Mouse (Mus musculus): ENCODE measurements at regions not wholly inside any gene's neighbourhood (a gene's known extent, or its start where the extent isn't known, plus 50 kb on each side); places are given as distances from the start of the nearest gene placed in this dataset.

DNA sequence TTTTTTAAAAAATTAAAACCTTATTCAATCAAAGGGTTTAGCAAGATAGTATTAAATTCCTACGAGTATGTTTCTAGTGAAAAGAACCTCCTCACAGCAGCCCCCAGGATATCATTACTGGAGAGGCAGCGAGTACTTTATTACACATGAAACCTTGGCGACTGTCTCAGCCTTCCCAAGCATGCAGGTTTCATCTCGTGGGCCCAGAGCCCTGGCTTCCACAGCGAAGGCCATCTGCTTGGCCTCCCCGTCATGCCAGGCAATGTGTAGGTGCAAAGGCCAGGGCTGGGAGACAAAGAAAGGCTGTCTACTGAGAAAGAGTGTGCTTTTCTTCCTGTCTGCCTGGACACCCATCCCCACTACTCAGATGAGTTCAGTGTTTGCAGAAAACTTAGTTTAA, 247.0 kb downstream of the Ptprc start:
- no peak for DNase-seq (ENCODE audit: low spot score)

DNA sequence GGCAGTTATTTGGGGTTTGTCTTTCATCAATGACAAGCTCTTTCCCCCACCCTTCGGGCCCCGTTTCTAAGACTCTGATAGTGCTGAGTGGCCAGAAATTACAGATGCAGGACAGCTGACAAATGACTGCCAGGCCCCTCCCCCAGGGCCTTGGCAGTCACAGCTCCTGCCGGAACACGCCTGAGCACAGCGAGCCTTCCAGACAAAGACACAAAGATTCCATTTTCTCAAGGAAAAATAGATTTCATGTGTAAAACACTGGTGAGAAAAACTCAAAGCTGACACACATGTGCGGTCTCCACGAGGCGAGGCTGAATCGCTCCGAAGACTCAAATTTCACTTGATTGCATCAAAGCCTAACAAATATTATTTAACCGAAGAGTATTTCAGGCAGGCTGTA, 247.6 kb downstream of the Ptprc start:
- no peak for DNase-seq (ENCODE audit: low spot score)

DNA sequence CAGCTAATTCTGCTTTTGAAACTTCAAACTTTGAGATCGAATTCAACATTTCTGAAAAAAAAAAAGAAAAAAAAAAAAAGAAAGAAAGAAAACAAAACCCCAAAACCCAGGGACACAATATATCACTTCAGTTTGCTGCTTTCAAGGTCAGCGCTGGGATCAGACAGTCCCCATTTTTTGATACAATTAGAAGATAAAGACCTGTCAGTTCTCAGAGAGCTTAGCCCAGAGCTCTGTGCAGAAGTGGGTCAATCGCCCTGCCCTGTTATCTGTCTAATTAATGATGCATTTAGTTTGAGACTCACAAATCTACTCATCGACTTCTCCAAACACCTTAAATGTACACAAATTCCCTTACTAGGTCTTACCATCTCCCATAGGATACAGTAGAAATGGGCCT, 249.2 kb downstream of the Ptprc start:
- DNase-seq (ENCODE audit: low spot score), result no peak

DNA sequence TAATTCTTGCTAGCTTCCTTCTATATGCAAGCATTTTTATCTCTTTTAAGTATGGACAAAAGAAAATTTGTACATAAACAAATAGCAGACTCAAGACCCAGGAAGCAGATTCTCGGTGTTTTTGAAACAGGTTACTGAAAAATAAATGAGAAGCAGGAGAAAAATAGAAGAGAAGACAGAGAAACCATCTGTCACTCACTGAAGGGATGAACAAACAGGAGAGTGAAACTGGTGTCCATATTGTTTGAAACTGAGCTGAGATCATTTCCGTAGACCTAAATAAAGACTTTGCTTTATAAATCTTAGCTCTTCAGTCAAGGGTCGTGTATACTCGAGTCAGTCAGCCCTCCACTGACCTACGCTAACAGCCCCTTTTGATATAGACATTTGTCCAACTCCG, 251.4 kb downstream of the Ptprc start:
- no peak for DNase-seq (ENCODE audit: low spot score)

DNA sequence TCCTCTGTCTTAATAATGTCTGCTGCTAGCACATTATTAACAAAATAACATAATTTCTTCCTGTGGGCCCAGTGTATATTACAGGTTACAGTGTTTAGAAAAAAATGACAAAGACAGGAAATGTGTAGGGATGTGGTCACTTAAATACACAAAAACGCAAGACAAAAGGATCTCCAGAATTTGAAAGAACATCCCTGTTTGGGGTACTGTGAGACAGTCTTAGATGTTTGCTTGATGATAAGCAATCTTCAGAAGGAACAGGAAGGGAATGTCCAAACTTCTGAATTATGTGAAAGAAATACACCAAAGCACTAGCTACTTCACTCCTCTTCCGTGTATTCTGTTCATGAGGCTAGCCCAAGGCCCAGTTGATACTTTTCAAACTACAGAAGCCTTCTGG, 251.8 kb downstream of the Ptprc start:
- DNase-seq (ENCODE audit: low spot score), result no peak

DNA sequence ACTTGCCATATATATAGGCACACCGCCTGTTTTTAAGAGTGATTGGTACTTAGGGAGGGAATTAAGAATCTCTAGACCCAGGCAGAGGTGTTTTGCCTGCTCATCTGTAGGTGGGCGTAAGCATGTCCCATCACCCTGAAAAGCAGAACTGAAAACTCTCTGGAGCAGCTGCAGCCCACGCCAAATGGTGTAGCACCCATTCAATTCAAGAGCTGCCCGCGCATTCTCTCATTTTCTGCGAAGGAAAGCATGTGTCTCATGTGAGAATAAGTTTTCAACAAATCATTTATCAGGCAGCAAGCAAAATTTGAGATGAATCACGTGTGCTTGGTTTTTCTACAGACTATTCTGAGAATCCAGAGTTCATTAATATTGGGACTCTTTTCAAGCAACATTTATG, 252.7 kb downstream of the Ptprc start:
- no peak for DNase-seq (ENCODE audit: low spot score)

DNA sequence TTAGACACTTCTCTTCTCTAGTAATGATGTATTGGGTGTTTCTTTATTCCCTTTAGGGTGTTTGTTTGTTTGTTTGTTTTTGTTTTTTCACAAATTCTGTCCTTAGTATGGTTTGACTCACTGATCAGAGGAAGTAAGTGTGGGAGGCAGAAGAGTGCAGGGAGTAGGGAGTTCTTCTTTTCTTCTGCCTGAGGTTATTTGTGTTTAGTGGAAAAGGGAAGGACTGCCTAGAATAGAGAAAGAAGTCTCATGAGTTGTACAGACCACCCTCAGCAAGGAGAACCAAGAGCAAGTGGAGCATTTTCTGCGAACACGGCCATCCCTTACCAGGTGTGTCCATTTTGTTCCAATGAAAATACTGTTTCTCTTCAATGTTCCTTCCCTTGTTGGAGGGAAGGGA, 253.9 kb downstream of the Ptprc start:
- DNase-seq (ENCODE audit: low spot score), result no peak

DNA sequence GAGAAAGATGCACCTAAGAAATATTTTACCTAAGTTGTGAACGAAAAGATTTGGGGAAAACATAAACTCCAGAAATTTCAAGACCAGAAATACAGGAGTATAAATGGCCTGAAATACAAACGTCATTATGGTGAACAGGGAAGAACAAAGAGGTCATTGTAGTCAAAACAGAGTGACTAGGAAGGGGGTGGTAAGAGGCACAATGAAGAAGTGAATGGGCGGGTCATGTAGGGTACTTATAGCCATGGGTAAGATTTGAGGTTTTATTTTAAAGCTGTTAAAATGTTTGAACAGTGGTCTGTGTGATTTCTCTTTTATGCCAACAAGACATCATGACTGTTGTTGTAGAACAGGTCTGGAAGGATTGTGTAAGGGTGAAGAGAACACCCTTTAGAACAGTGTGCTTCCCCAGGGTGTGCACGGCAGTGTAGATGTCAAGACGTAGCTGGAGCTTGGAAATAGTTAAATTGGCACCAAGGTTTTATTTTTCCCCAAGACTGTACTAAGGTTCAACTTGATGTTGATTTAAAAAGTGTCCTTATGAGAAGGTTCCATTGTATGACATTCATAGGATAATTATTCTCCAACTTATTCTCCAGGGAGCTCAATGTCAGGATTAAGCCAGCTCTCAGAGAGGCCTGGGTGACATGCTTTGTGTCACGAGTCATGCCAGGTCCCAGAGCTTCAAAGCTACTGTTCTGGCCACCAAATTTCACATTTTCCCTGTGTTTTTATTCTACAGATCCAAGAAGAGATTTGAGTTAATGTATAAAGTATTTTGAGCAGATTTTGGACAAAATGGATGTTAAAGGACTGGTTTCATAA, 255.6 kb downstream of the Ptprc start:
- DNase-seq (ENCODE audit: low spot score), result no peak

DNA sequence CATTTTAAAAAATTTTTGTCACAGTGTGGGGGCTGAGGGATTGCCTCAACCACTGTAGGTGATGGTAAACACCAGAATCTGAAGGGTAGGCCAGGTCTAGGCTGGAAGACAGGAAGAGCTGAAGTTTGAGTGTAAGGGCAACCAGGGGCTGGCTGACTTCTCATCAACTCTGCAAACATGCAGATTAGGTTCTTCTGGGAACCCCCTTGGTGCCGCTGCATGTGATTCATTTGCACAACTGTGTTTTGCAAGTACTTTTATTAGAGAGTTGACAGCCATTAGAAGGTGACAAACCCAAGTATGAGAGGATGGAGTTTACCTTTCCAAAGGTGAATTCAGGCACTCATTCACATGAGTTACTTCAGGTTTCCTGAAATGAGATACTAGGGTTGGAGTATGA, 258.1 kb downstream of the Ptprc start:
- DNase-seq (ENCODE audit: low spot score), result no peak

DNA sequence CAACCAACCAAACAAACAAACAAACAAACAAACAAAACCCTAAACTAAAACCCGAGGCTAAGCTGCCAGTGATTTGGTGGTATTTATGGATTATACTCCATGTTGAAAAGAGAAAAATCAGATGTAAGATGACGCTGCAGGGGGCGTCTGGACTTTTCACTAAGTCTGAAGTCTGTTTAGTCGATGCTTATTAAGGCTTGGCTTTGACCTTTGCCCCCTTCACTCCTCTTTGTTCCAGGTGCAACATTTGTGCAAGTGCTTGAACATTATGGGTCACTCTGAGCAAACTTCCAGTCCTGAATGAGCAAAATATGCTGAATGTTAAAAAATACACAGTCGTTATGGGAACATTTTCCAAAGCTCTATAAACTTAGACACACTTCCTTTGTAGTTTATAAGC, 268.6 kb downstream of the Ptprc start:
- no peak for DNase-seq (ENCODE audit: low spot score)

DNA sequence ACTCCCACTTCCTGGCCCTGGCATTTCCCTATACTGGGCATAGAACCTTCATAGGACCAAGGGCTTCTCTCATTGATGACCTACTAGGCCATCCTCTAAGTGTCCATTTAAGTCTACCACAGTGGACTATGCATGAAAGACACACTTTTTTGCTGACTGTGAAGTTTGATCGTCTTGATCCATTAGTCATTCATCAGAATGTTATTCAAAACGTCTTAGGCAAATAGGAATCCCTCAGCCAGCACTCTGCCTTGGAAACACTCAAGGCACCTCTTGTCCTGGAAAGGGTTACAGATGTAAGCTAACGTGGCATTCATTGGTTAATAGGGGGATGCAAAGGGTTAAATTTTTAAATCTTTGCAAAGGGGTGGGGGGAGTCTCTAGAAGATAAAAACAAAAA, 269.0 kb downstream of the Ptprc start:
- no peak for DNase-seq (ENCODE audit: low spot score)

DNA sequence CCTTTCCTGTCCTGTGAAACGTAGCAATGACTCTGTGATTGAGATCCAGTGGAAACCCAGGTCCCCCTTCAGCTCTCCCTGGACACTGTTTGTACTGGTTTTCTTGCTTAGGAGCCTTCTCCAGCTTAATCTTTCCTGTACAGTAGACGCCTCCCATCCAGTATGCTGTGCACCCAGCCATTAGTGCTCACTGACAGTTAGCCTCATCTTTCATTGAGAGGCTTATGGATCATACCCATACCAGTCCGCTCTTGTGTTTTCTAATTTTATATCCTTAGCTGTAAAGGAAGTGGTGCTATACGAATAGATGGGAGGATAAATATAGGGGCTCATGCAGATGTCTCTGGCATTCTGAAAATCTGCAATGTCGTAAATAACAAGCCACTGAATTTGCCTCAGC, 269.9 kb downstream of the Ptprc start:
- DNase-seq (ENCODE audit: low spot score), result no peak

DNA sequence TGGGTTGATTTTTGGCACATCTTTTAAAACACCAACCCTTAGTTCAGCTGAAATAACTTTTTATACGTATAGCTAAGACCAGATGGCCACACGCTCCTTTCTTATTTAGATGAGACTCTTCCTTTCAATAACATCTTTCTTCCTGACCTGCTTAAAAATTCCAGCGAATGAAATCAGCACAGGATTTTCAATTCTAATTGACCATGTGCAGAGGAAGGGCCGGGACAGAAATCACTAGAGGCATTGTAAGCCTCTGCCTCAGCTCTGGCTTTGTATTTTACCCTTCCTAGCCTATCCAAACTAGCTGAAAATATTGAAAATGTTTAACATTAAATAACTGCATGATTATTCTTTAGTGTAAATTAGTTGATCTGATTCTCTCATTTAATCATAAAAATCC, 272.2 kb downstream of the Ptprc start:
- DNase-seq (ENCODE audit: low spot score), result no peak

DNA sequence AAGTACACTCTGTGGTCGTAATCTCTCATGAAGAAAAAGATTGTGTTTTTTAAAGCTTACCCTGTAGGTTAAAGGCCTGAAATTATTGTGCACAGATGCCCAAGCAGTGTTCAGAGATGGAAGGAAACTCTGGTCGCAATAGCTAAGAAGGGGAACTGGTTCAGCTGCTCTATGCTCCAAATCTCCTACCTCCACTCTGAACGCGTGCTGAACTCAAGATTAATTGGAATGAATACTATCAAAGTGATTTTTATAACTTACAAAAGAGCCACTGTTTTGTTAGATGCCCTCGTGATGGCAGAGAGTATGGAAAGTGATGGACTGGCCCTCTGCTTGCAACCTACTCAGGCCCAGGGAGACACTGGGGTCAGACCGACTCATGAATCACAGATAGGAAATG, 272.6 kb downstream of the Ptprc start:
- DNase-seq (ENCODE audit: low spot score), result no peak

DNA sequence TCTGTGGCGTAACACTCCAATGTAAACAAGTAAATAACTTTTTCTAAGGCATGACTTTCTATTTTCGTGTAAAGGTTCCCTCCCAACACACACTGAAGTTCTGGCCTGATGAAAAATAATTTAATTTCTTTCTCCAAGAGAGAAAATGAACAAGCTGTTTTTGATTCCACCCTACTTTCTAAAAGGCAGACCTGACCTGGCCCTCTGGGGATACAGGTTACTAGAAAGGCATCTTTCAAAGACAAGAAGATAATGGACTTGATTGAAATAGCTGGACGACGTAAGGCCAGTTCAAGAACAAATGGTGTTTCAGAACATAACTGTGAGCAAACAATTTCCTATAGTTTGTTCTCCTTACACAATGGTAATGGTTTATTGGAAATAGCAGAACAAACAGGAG, 273.5 kb downstream of the Ptprc start:
- no peak for DNase-seq (ENCODE audit: low spot score)

DNA sequence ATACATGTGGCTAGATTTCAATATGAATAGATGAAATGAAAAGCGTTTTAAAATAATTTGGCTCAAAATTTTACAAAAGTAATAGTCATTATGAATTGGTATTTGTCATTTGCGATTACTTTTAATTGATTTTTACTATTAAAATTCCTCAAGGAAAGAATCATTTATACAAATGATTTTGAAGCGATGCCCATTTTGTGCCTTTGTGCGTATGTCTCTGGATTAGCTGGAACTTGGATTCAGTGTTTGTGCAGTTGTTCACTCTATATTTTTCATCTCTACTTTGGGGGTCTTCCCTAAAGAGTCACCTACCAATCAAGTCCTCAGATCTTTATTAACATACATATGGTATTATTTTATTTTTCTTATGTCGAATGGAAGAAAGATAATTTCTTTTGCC, 274.3 kb downstream of the Ptprc start:
- DNase-seq (ENCODE audit: low spot score), result no peak

DNA sequence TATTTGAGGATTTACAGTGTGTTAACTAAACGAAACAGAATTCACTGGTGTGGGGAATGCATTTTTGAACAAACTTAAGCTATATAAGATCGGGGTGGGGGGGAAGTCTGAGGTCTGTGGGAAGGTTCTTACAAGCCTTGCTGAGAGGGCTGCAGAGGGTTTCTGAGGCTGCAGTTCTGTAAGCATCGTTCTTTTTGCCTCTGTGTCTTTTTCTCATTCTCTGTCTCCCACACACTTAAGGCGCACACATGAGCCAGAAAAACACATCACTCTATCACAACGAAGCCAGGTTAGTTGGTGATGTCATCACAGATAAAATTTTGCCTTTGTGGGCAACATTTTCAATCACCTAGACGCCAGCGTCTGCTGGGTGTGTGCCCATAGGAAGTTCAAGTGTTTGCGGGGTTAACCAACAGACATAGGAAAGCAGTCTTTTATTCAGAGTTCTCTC, 274.9 kb downstream of the Ptprc start:
- peak; percentile 77 for DNase-seq (ENCODE audit: low spot score)

DNA sequence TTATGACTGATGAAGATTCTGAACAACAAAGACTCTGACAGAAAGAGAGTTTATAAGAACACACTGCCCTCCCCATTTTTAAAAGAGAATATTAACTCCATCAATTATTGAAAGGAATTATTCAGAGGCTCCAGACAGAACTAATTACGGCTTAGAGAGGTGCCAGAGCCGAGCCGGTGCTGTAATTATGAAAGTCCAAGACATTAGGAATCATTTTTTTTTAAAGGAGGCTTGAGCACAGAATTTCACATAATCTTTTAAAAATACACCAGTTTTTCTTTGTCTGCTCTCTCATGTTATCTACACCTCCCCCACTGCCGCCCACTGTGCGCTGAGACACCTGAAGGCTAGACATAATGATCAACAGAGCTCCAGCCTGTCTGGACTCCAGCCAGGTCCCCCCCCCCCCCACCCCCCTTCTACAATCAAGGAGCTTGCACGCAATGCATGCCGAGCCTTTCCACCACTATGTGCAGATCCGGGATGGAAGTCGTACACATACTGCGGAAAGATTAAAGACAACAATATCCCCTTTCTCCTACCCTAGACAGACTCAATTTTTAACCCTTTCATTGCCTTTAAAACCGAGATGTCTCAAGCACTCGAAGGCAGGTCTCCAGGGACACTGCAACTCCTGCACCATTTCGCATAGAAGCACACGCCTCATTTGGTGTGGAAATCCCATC, 275.4 kb downstream of the Ptprc start:
- peak; percentile 71 for DNase-seq (ENCODE audit: low spot score)

DNA sequence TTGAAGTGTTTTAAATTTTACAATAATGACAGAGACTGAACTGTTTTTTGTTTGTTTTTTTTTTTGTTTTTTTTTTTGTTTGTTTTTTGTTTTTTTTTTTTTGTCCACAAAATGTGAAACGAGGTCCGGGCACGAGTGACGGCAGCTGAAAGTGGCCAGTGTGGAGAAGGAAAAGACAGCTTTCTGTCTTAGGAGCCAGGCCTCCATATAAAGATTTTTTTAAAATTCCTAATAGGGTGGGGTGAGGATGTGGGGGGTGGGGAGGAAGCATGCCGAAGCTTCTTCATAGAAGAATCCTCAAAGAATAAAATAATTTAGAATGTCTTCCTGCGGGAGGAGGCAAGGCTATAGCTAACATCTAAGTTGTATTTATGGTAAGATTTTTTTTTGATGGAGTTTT, 276.2 kb downstream of the Ptprc start:
- no peak for DNase-seq (ENCODE audit: low spot score)

DNA sequence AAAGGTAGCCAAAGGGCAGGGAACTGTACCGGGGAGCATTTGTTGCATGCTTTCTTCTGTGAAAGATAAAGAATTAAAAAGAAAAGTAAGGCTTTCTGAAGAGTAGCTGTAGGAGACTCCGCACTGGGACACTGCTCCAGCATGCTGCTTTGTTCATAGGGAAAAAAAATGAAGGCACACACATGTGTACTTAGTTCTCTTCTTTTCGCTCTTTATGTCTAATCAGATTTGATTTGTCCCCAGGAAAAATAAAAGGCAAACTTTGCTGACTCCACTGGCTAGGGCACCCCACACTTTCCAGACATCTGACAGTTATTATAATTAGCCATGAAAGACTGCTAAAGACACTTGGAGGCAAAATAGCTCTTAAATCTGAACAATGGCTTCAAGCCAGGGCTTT, 276.6 kb downstream of the Ptprc start:
- DNase-seq (ENCODE audit: low spot score), result no peak

DNA sequence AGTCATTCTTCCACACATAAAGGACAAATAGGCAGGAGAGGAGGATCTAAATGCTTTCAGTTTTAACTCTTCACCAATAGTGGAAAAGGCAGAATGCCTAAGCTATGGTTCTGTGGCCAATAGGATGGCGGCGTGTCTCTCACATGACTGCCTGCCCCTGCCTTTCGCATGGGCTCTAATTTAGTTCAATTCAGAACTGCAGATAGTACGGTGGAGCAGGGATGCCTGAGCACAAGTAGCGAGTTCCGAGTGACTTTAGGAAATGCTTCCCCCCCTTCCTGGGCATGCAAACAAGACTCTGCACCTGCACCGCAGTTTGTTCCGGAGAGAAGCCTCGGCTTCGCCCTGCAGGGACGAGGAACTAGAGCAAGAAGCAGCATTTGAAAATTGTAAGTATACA, 277.1 kb downstream of the Ptprc start:
- peak; percentile 95 for DNase-seq (ENCODE audit: low spot score)

DNA sequence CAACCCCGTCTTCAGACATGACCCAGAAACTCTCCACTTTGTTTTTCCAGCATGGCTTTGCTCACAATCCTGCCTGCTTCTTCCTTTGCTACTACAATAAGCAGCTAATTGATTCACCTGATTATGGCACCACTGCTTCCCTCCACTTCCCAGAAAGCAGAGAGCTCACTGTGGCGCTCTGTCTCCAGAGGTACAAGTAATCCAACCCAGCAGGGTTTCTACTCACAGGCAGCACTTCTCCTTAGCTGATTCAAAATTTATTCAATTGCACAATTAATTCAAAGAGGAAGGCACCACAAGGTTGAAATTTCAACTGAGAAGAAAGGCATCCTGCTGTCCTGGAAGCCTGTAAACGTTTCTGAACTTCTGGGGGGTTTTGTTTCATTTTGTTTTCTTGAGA, 293.9 kb downstream of the Ptprc start:
- no peak for DNase-seq (ENCODE audit: low spot score)

DNA sequence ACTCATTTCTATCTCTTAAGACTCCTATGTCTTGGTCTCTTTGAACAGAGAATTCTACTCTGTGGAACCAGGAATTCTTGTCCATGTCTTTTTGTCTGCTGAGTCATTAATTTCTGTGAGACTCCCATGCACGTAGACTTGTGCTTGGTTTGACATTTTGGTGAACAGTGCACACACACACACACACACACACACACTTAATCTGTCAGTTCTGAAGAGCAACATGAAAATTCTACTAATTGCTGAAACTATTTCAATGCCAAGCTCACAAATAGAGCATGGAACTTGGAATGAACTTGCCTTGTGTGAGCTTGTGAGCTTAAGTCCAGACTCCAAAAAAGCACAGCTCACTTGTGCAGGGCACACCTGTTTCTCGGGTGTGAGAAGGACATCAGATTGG, 301.1 kb downstream of the Ptprc start:
- no peak for DNase-seq (ENCODE audit: low spot score)
